Mouse (Mus musculus) brain, embryonic 18.5 days (tissue): ENCODE measurements around the gene Olfr1402.

ENCODE experiments used
- DNase-seq: peaks from one replicate; pipeline ENCODE4 v3.0.0-alpha.2; 2012; ENCODE audit warnings: low read depth, low spot score

Olfr1402 gene

GRCm38 (mm10) chr3:97421920-97422319 is at the start of gene Olfr1402:
Gene Olfr1402 (minus strand): TSS chr3:97422020.
- DNase-seq = no peak

GRCm38 (mm10) chr3:97455286-97455685 is 33.5 kb upstream of the Olfr1402 start:
- no peak for DNase-seq

GRCm38 (mm10) chr3:97438619-97439018 is 16.8 kb upstream of the Olfr1402 start:
- no peak for DNase-seq

- no peak for DNase-seq
These were observed 27.5 kb downstream of the Olfr1402 start for GRCm38 (mm10) chr3:97394289-97394688.

DNA sequence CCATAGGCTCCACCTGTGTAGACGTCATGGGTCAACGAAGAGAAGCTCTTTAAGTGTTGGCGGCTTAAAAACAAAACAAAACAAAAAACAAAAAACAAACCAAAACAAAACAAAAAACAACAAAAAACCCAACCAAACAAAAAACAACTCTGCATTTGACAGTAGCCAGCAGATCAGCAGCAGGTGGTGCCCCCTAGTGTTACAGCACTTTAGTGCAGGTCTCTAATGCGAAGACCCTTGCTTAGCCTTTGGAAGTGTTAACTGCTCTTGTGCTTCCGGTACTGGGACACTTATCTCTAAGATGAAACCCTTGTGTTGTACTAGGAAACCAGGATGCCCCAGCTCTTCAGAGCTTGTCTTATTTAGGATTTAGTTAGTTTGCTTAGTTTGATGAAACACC is 28.7 kb downstream of the Olfr1402 start:
- DNase-seq = no peak

- peak; percentile 12 for DNase-seq
These were observed 51.4 kb downstream of the Olfr1402 start for GRCm38 (mm10) chr3:97370382-97370781.

- DNase-seq = no peak
These were observed 58.3 kb downstream of the Olfr1402 start for GRCm38 (mm10) chr3:97363418-97364098.

GRCm38 (mm10) chr3:97358448-97358847 is 63.4 kb downstream of the Olfr1402 start:
- DNase-seq = no peak
